Mouse (Mus musculus) testis, postnatal 10 days (tissue): ENCODE measurements at regions not wholly inside any gene's neighbourhood (a gene's known extent, or its start where the extent isn't known, plus 50 kb on each side); places are given as distances from the start of the nearest gene placed in this dataset.

Experiments
- DNase-seq: peaks from one replicate; pipeline ENCODE4 v3.0.0; 2021; ENCODE audit warnings: low spot score

- DNase-seq, result peak; percentile 21
These were observed 313.3 kb downstream of the Glrx3 start for GRCm38 (mm10) chr7:137750741-137751140.

- DNase-seq, result peak; percentile 13
These were observed 313.9 kb downstream of the Glrx3 start for GRCm38 (mm10) chr7:137751151-137751859.

- no peak for DNase-seq
These were observed 328.5 kb downstream of the Glrx3 start for GRCm38 (mm10) chr7:137765961-137766360.

- no peak for DNase-seq
These were observed 329.3 kb downstream of the Glrx3 start for GRCm38 (mm10) chr7:137766721-137767120.

GRCm38 (mm10) chr7:137773051-137773964 lies 335.9 kb downstream of the Glrx3 start:
- DNase-seq, result no peak

GRCm38 (mm10) chr7:137773965-137774310 lies 336.5 kb downstream of the Glrx3 start:
- no peak for DNase-seq

GRCm38 (mm10) chr7:137783954-137784353 lies 346.5 kb downstream of the Glrx3 start:
- peak; percentile 63 for DNase-seq

GRCm38 (mm10) chr7:137805361-137805760 lies 367.9 kb downstream of the Glrx3 start:
- no peak for DNase-seq

GRCm38 (mm10) chr7:137812839-137813238 lies 375.4 kb downstream of the Glrx3 start:
- DNase-seq, result no peak

GRCm38 (mm10) chr7:137840520-137840919 lies 403.1 kb downstream of the Glrx3 start:
- no peak for DNase-seq

- no peak for DNase-seq
These were observed 403.6 kb downstream of the Glrx3 start for GRCm38 (mm10) chr7:137841044-137841443.

GRCm38 (mm10) chr7:137841456-137842100 lies 404.2 kb downstream of the Glrx3 start:
- no peak for DNase-seq

- DNase-seq, result no peak
These were observed 410.4 kb downstream of the Glrx3 start for GRCm38 (mm10) chr7:137847856-137848255.

- no peak for DNase-seq
These were observed 413.6 kb downstream of the Glrx3 start for GRCm38 (mm10) chr7:137851061-137851460.

GRCm38 (mm10) chr7:137859681-137860080 lies 422.3 kb downstream of the Glrx3 start:
- DNase-seq, result no peak

- no peak for DNase-seq
These were observed 423.1 kb downstream of the Glrx3 start for GRCm38 (mm10) chr7:137860520-137860919.

- no peak for DNase-seq
These were observed 427.5 kb downstream of the Glrx3 start for GRCm38 (mm10) chr7:137864912-137865311.

- DNase-seq, result no peak
These were observed 428.0 kb downstream of the Glrx3 start for GRCm38 (mm10) chr7:137865457-137865856.

- DNase-seq, result no peak
These were observed 429.5 kb downstream of the Glrx3 start for GRCm38 (mm10) chr7:137866880-137867279.

- no peak for DNase-seq
These were observed 431.1 kb downstream of the Glrx3 start for GRCm38 (mm10) chr7:137868501-137868900.

GRCm38 (mm10) chr7:137875306-137875705 lies 437.9 kb downstream of the Glrx3 start:
- no peak for DNase-seq

GRCm38 (mm10) chr7:137879296-137879695 lies 441.9 kb downstream of the Glrx3 start:
- DNase-seq, result no peak

GRCm38 (mm10) chr7:137882876-137883275 lies 445.5 kb downstream of the Glrx3 start:
- DNase-seq, result no peak
